Comparison of ENCODE assay signal across 7 mouse cellular contexts in genomic region chr5:74066416-74067115, GRCm38 (mm10). TPM values are rescaled to one million over a fixed set of nuclear protein-coding genes. Genes with fewer than 3 reads are reported as not detected.
DNase-seq lines count a peak whose midpoint lies in the region; ATAC-seq lines count a peak whose summit lies in the region.

No protein-coding gene starts in this region.

- H3K4me1 ChIP-seq in kidney, embryonic 15.5 days, result peaks cover 60% of the 10 kb centered on the region

- H3K4me3 ChIP-seq in kidney, embryonic 15.5 days (replicated peaks), result peak overlapping the region; percentile 76

- peak; percentile 53 for DNase-seq in adrenal gland, postnatal 10 days
- peak; percentile 83 for DNase-seq in cerebellum, adult 9-10 months
- peak; percentile 27 to 37 for DNase-seq in heart, adult 9 months (ENCODE audit: low spot score in 2 of 2)
- peak; percentile 31 for DNase-seq in lung, postnatal 14 days
- peak; percentile 17 for DNase-seq in yolk sac, embryonic 10.5 days (ENCODE audit: low spot score)
- no peak for DNase-seq in layer of hippocampus, adult 8-10 months (ENCODE audit: low spot score in 2 of 2)

- no peaks in the 10 kb centered on the region for H3K36me3 ChIP-seq in kidney, embryonic 15.5 days

- H3K4me2 ChIP-seq in kidney, embryonic 15.5 days, result peak overlapping the region; percentile 79

- peak overlapping the region; percentile 38; the same call in 1 of the 2 replicates for H3K9ac ChIP-seq in kidney, embryonic 15.5 days

- WGBS in kidney, embryonic 15.5 days, result 17% methylated on average over 12 of the region's 12 CpGs

- no peaks in the 10 kb centered on the region for H3K27me3 ChIP-seq in kidney, embryonic 15.5 days

- peak overlapping the region; percentile 99 for H3K27ac ChIP-seq in kidney, embryonic 15.5 days

- no peaks in the 10 kb centered on the region for H3K9me3 ChIP-seq in kidney, embryonic 15.5 days (replicated peaks)

- ATAC-seq in kidney, embryonic 15.5 days (replicated peaks; ENCODE audit: low FRiP score), result 0 out of 2 replicates have a peak, but pooled peaks have one; percentile 1

RNA-seq across cellular contexts. Expression of gene Usp46, which starts 1.7 kb away (rescaled TPM):
- total RNA-seq in adrenal gland, postnatal 10 days (2021), result 10 to 100 TPM; 27.8 to 33.2 TPM
- polyA plus RNA-seq in kidney, embryonic 15.5 days (2015; fragmentation: Nextera tagmentation; extraction: Ambion mirVana), result 28.4 and 29.4 TPM in 2 replicates
- total RNA-seq in layer of hippocampus, adult 8-10 months (2022), result 100 to 1,000 TPM; 119 to 153 (median 135) TPM

Comparison
In these comparisons a context has a peak if more than half of its experiments do, and no peak if none do; other contexts are left out.
1. DNase-seq: peak in adrenal gland, postnatal 10 days (single experiment), cerebellum, adult 9-10 months (single experiment), heart, adult 9 months (2 of 2), lung, postnatal 14 days (single experiment) and yolk sac, embryonic 10.5 days (single experiment); none in layer of hippocampus, adult 8-10 months (0 of 2).